Mouse (Mus musculus) liver, embryonic 14.5 days (tissue): ENCODE measurements around the gene Cacna1c. TPM values are rescaled to one million over a fixed set of nuclear protein-coding genes. Genes with fewer than 3 reads are reported as not detected.

ENCODE experiments used
- ATAC-seq: fragments of 200-750 bp; cut with Nextera tagmentation; 2 replicates; pipeline ENCODE4 v1.8.0; 2017; ENCODE audit warnings: moderate number of reproducible peaks, mild to moderate bottlenecking, moderate library complexity; ENCODE audit not compliant: insufficient read depth
- DNase-seq, 3 experiments: peaks; one replicate each; pipeline ENCODE4 v3.0.0-alpha.2; 2012 to 2013; ENCODE audit warnings: low read depth in 3 of 3, low spot score in 3 of 3
- H3K27ac ChIP-seq: fragments of 300-500 bp; sonication (generic); 2 replicates; pipeline ENCODE4 v1.5.1; 2014; ENCODE audit warnings: moderate library complexity, mild to moderate bottlenecking, control low read depth, inconsistent platforms
- H3K27me3 ChIP-seq: fragments of 300-500 bp; sonication (generic); 2 replicates; pipeline ENCODE4 v1.6.1; 2014; ENCODE audit warnings: mild to moderate bottlenecking, low read length, moderate library complexity; ENCODE audit not compliant: control insufficient read depth, insufficient read depth
- H3K36me3 ChIP-seq: fragments of 300-500 bp; sonication (generic); replicated peaks from 2 replicates; pipeline ENCODE4 v1.6.1; 2014; ENCODE audit warnings: low read depth; ENCODE audit not compliant: control insufficient read depth, insufficient read depth
- H3K4me1 ChIP-seq, 2 experiments: fragments of 200-500 bp in 1 of 2; fragments of 300-500 bp in 1 of 2; sonication (generic) in 1 of 2; replicated peaks; 2 replicates each; pipeline ENCODE4 v1.6.1; 2012 to 2014; ENCODE audit warnings: antibody characterized with exemption in 1 of 2, inconsistent platforms in 1 of 2, low read length in 1 of 2; ENCODE audit not compliant: control insufficient read depth in 2 of 2, insufficient read depth in 2 of 2
- H3K4me2 ChIP-seq: fragments of 300-500 bp; sonication (generic); 2 replicates; pipeline ENCODE4 v1.6.1; 2014; ENCODE audit warnings: low read depth, mild to moderate bottlenecking, control low read depth, moderate library complexity
- H3K4me3 ChIP-seq, 2 experiments: fragments of 200-500 bp in 1 of 2; fragments of 300-500 bp in 1 of 2; sonication (generic) in 1 of 2; 2 replicates each; pipeline ENCODE4 v1.5.1; 2012 to 2014; ENCODE audit warnings: low read depth in 2 of 2, low read length in 2 of 2, mild to moderate bottlenecking in 2 of 2, control low read depth in 1 of 2, inconsistent platforms in 1 of 2, moderate library complexity in 1 of 2; ENCODE audit not compliant: insufficient read depth in 1 of 2
- H3K9ac ChIP-seq: fragments of 300-500 bp; sonication (generic); replicated peaks from 2 replicates; pipeline ENCODE4 v1.6.1; 2014; ENCODE audit warnings: mild to moderate bottlenecking, control low read depth, moderate library complexity
- H3K9me3 ChIP-seq: fragments of 300-500 bp; sonication (generic); 2 replicates; pipeline ENCODE4 v1.6.1; 2016; ENCODE audit warnings: low read length, mixed read lengths; ENCODE audit not compliant: control insufficient read depth
- CTCF ChIP-seq: IDR thresholded peaks from 2 replicates; pipeline ENCODE4 v1.5.1; 2016; ENCODE audit warnings: antibody characterized with exemption, low read depth, control low read depth
- EP300 ChIP-seq: IDR thresholded peaks from 2 replicates; pipeline ENCODE4 v1.6.1; 2016; ENCODE audit warnings: antibody characterized with exemption, low read depth
- WGBS: fragments of 180-500 bp; shearing (Covaris S2); extraction: QIAGEN DNeasy Blood & Tissue Kit; methylation state at CpG from one replicate; pipeline ENCODE4 v1.1.7; 2014; ENCODE audit not compliant: insufficient replicate concordance; 5-methylcytosine and 5-hydroxymethylcytosine counted together
- polyA plus RNA-seq, 2 experiments: library from polyadenylated mRNA; depleted of rRNA in 1 of 2; stranded (reverse) in 1 of 2; unstranded in 1 of 2; fragments of >200 nt; fragmentation: Nextera tagmentation in 1 of 2; extraction: Ambion mirVana in 1 of 2; gene quantifications; 2 replicates each; pipeline versions ENCODE4 v1.2.1 to v1.2.3; 2012 to 2014

Gene Cacna1c
- polyA plus RNA-seq, 2 experiments = 0.20 to 0.32 TPM

GRCm38 (mm10) chr6:119004596-119004995, 191.6 kb downstream of the Cacna1c start:
- DNase-seq (no peak), ATAC-seq (no peak)
- Histone ChIP-seq H3K9me3 (no peaks in the 10 kb centered on the region), H3K4me3 (no peak overlapping the region), H3K4me1 (peaks cover 3 to 25% of the 10 kb centered on the region in 2 experiments; a peak in 3 of 4 replicates), H3K9ac (no peak overlapping the region), H3K4me2 (no peak overlapping the region), H3K27ac (no peak overlapping the region), H3K27me3 (no peaks in the 10 kb centered on the region), H3K36me3 (no peaks in the 10 kb centered on the region)
- TF ChIP-seq EP300 (no peak), CTCF (no peak)
- 79% methylated on average over 5 of the region's 5 CpGs for WGBS

- TF ChIP-seq CTCF = no peak
- no peak overlapping the region for H3K9ac ChIP-seq
- ATAC-seq = no peak
- no peaks in the 10 kb centered on the region for H3K9me3 ChIP-seq
- no peak overlapping the region for H3K4me3 ChIP-seq
- WGBS = 55% methylated on average over 2 of the region's 2 CpGs
- H3K36me3 ChIP-seq = no peaks in the 10 kb centered on the region
- no peak overlapping the region for H3K27ac ChIP-seq
- H3K4me2 ChIP-seq = no peak overlapping the region
- H3K4me1 ChIP-seq = peaks cover 18% of the 10 kb centered on the region in 2 experiments
- H3K27me3 ChIP-seq = no peaks in the 10 kb centered on the region
- no peak for DNase-seq
Observed at GRCm38 (mm10) chr6:119001442-119001841, 194.8 kb downstream of the Cacna1c start.

GRCm38 (mm10) chr6:119000255-119000654, 196.0 kb downstream of the Cacna1c start:
- TF ChIP-seq CTCF = no peak
- no peak overlapping the region for H3K9ac ChIP-seq
- no peak overlapping the region for H3K4me2 ChIP-seq
- no peaks in the 10 kb centered on the region for H3K36me3 ChIP-seq
- peaks cover 19 to 20% of the 10 kb centered on the region in 2 experiments for H3K4me1 ChIP-seq
- H3K27me3 ChIP-seq = no peaks in the 10 kb centered on the region
- no peaks in the 10 kb centered on the region for H3K9me3 ChIP-seq
- 60% methylated on average over 3 of the region's 3 CpGs for WGBS
- H3K4me3 ChIP-seq = no peak overlapping the region
- H3K27ac ChIP-seq = no peak overlapping the region
- ATAC-seq (no peak), DNase-seq (no peak)

DNA sequence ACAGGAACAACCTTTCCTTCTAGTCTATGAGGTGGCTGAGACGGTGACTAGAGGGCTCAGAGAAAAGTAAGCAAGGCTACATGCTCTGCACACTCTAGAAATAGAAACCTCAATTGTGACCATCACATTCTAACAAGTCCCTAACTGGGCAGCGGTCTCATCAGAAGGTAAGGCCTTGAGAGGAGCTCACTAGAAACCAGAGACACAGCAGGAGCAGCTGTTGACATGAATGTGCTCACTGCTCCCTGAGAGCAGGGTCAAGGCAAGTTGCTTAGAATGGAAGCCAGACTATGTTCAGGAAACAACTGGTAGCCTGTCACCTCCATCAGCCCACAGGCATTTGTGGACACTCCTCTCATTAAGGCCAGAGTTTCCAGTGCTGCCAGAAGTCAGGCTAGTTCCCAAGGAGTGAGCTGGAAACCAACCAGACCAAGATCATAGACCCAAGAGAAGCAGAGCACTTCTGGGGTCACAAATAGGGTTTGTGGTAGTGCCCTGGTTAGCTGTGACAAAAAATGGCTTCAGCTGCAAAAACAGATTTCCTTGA, 196.8 kb downstream of the Cacna1c start:
- H3K9me3 ChIP-seq = no peaks in the 10 kb centered on the region
- no peak overlapping the region for H3K4me3 ChIP-seq
- DNase-seq (no peak), ATAC-seq (no peak)
- 79% methylated on average over 2 of the region's 2 CpGs for WGBS
- H3K4me2 ChIP-seq = no peak overlapping the region
- peaks cover 19 to 20% of the 10 kb centered on the region in 2 experiments for H3K4me1 ChIP-seq
- no peak overlapping the region for H3K27ac ChIP-seq
- H3K9ac ChIP-seq = no peak overlapping the region
- no peaks in the 10 kb centered on the region for H3K27me3 ChIP-seq
- TF ChIP-seq CTCF (no peak), EP300 (no peak)
- H3K36me3 ChIP-seq = no peaks in the 10 kb centered on the region

GRCm38 (mm10) chr6:118997397-118997796, 198.8 kb downstream of the Cacna1c start:
- Histone ChIP-seq H3K9me3 (no peaks in the 10 kb centered on the region), H3K4me1 (peaks cover 19 to 20% of the 10 kb centered on the region in 2 experiments), H3K27ac (no peak overlapping the region), H3K27me3 (no peaks in the 10 kb centered on the region), H3K4me3 (no peak overlapping the region), H3K4me2 (peak overlapping the region; percentile 24; the same call in 1 of the 2 replicates), H3K9ac (no peak overlapping the region), H3K36me3 (no peaks in the 10 kb centered on the region)
- 49% methylated on average over 4 of the region's 4 CpGs for WGBS
- ATAC-seq (peak; percentile 85), DNase-seq (no peak)
- TF ChIP-seq EP300 = no peak
- TF ChIP-seq CTCF = no peak
